Mouse (Mus musculus): ENCODE measurements at regions not wholly inside any gene's neighbourhood (a gene's known extent, or its start where the extent isn't known, plus 50 kb on each side); places are given as distances from the start of the nearest gene placed in this dataset.

- in situ Hi-C loops (cut with MboI, MseI): no loop called here
These were observed 616.0 kb upstream of the Cdh5 start for GRCm38 (mm10) chr8:103485441-103485840.

DNA sequence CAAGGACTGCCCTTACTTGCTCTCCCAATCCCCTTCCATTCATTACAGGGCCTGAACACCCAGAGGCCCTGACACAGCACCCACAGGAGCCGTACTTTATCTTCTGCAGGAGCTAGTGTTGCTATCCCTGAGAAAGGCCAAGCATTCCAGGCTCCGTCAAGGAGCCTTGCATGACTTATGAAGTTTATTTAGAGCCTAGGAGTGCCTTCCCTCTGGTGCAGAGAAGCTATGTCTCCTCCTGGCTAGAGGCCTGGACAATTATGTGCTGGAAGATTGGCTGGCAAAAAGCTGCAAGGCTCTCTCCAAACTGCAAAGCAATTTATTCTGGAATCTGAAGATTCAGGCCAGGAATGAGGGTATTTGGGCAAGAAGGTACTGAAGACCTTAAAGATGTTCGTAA, 612.0 kb upstream of the Cdh5 start:
- in situ Hi-C loops (cut with MboI, MseI): no loop called here

DNA sequence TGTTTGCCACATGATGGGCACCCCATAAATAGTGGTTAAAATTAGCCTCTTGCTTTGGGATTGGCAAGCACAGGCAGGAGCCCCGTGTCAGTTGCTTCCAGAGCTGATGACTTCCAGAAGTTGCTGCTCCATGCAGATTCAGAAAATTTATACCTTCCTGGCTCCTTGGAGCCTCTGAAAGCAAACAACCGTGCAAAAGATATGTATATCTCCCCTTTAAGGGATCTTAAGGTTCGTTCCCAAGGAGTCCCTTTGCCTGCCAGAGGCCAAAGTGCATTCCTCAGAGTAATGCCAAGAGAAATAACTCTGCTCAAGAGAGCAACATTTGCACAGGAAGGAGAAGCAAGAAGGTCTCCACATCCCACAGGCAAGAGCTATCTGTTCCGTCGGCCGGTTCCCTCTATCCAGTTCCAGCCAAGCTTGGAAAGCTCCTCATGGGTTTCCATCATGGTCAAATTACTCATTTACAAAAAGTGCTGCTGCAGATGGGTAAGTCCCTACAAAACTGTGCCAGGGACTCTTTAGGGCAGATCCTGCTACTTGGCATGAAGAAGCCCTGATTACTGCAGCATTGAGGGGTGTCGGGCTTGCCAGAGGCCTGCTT, 608.4 kb upstream of the Cdh5 start:
- in situ Hi-C loops (cut with MboI, MseI): no loop called here

GRCm38 (mm10) chr8:103493932-103494493, 607.4 kb upstream of the Cdh5 start:
- in situ Hi-C loops (cut with MboI, MseI): no loop called here

DNA sequence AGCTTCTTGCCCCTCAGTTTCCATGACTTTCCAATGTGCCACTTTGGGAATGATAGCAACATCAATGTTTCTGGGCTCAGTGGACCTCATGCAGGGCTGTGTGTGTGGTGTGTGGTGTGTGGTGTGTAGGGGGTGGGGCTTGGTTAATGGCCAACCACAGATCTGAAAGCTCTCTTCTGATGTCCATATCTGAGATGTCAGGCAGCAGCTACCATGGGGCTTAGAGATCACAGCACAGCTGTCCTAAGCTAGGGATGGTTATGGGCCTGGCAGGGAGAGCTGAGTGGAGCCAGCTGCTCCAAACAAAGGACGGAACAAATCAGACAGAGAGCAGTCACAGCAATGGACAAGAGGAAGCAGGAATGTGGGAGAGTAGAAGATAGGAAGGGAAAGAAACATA, 606.8 kb upstream of the Cdh5 start:
- in situ Hi-C loops (cut with MboI, MseI): no loop called here

DNA sequence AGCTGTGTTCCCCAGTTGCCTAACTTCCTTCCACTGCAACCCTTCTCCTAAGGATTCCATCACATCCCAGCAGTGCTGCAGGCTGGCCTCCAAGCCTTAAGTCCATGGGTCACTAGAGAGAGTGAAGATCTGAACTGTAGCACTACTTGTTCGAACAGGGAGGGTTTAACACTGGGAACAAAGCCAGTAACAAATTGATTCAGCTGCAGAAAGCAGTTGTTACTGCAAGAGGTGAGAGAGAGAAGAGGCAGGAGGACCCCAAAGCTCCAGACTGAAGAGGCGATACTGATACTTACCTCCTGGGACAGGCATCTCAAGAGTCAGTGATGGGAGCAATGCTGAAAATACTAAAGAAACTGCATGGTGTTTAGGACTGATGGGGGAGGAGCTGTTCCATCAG, 600.1 kb upstream of the Cdh5 start:
- in situ Hi-C loops (cut with MboI, MseI): no loop called here

DNA sequence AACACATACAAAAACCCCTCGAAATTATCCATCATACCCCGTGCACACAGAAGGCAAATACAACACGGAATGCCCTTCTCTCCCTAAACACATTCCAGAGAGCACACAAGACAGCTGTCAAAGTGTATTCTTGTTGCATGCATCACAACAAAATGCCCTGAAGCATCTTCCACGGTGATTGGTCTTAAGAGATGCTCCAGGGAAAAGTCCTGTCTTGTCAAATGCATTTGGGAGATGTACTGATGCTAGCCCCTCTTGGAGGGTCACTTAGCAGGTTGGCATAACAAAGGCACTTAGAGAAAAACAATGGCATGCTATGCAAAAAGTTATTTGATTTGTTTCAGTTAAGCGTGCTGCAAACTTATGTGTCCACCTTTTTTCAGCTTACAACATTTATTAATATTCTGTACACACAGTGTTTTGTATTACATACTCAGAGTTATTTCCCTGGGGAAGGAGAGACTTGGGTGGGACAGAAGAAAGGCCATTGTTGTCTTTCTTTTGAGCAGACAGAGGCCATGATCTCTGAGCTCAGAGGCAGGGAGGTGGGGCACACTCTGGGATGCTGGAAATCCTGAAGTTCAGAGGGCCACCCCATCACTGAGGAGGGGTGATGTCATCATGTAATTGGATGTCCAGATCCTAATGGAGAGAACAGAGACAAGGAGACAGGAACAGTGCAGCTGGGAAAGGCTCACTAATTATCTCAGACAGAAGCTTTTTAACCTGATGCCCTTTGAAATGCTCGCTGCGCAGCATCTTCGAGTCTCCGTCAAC, 598.2 kb upstream of the Cdh5 start:
- in situ Hi-C loops (cut with MboI, MseI): no loop called here

GRCm38 (mm10) chr8:103506334-103506733, 595.1 kb upstream of the Cdh5 start:
- in situ Hi-C loops (cut with MboI, MseI): no loop called here

GRCm38 (mm10) chr8:103507068-103507467, 594.4 kb upstream of the Cdh5 start:
- in situ Hi-C loops (cut with MboI, MseI): no loop called here

GRCm38 (mm10) chr8:103520141-103520866, 581.1 kb upstream of the Cdh5 start:
- in situ Hi-C loops (cut with MboI, MseI): no loop called here

DNA sequence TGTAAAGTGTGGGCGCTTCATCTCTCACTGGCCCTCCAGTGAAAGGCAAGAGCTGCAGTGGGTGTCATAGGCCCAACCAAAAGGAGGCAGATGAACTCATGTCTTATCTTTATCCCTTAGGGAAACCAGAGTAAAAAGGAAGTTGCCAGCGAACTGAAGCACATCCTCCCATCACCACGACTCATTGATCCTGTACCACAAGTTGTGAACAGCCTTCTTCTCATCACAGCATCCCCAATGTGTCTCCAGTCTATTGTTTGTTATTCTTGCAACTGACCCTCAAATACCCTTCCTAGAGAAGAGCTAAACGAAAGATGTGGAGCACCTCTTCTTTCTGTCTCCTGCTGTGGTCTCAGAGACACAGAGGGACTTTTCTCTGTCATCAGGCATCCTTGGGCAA, 570.5 kb upstream of the Cdh5 start:
- in situ Hi-C loops (cut with MboI, MseI): no loop called here

DNA sequence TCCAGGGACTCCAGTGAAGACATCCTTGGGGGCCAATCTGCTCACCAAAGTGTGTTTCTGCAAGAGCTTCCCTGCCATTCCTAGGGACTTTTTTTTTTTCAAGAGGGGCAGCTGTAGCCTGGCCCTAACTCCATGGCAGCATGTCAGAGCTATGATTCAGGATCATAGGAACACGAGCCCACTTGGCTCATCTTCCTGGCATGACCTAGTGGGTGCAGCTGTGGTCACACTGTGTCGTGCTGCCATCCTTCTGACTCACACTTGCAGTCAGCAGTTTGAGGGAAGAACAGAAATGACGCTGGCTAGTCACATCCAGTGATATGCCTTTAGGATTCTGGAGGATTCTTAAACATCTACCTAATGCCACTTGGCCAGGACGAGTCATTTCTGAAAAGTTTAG, 566.5 kb upstream of the Cdh5 start:
- in situ Hi-C loops (cut with MboI, MseI): no loop called here

GRCm38 (mm10) chr8:103536856-103537255, 564.6 kb upstream of the Cdh5 start:
- in situ Hi-C loops (cut with MboI, MseI): no loop called here

- in situ Hi-C loops (cut with MboI, MseI): no loop called here
These were observed 559.5 kb upstream of the Cdh5 start for GRCm38 (mm10) chr8:103541954-103542353.

DNA sequence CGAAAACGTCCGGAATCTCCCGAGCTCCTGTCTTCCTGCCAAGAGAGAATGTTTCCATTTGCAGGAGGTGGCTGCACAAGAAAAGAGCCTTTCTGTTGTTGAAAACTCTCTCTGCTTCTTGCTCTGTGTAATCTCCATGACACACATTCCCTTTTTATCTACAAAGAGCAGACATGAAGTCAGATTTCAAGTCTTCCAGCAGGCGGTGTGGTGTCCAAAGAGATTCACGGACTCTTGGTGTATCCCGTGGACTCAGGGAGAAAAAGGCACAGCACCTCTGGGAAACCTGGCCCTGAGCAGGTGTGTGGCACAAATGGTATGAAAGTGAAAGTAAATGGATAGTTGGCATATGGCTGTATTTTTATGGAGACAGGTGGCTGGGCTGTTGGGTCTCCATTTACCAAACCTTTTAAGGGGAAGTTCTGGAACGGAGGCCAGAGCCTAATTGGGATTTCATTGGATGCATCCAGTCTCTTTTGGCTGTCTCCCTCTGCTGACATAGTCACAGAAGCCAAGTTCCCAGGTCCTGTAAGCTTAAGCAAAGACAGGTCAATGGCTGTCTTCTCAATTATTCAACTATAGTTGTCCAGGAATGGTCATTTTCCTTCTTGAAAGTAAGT, 549.4 kb upstream of the Cdh5 start:
- in situ Hi-C loops (cut with MboI, MseI): no loop called here

DNA sequence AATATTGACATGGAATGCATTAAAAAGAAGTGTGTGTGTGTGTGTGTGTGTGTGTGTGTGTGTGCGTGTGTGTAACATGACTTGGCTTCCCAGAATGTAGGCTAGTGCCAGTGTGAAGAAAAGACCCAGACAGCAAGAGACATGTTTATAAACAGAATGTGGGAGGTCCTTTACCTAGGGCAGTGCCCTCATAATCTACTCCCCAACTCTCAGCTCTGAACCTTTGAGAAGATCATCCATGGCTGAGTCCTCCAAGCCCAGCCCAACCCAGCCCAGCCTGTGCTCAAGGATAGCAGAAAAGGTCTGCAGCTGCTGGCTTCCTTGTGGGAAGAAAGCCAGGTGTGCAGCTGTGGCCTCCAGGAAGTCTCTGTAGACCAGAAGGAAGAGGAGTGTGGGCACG, 539.8 kb upstream of the Cdh5 start:
- in situ Hi-C loops (cut with MboI, MseI): no loop called here

GRCm38 (mm10) chr8:103570864-103571425, 530.5 kb upstream of the Cdh5 start:
- in situ Hi-C loops (cut with MboI, MseI): no loop called here

- in situ Hi-C loops (cut with MboI, MseI): no loop called here
These were observed 524.3 kb upstream of the Cdh5 start for GRCm38 (mm10) chr8:103577147-103577546.

GRCm38 (mm10) chr8:103578006-103578405, 523.4 kb upstream of the Cdh5 start:
- in situ Hi-C loops (cut with MboI, MseI): no loop called here

DNA sequence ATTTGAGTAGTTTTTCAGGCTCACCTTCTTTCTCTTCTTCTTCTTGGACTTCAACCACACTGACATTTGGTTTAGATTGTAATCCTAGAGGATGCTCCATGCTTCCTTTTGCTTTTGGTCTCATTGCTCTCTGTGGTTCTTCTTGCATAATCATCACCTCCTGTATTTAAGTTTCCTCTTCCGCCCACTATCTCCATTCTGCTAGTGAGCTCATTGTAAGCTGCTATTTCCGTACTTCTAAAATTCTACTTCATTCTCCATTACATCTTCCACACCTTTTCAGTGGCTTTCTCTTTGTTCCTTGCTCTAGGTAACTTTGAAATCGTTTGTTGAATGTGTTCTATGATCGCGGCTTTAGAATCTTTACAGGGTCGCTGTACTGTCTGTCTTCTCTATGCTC, 493.1 kb upstream of the Cdh5 start:
- in situ Hi-C loops (cut with MboI, MseI): no loop called here

- in situ Hi-C loops (cut with MboI, MseI): no loop called here
These were observed 477.5 kb upstream of the Cdh5 start for GRCm38 (mm10) chr8:103623781-103624434.

Measured in regulatory T cell (primary cell).